Mouse (Mus musculus): ENCODE results near the gene Gpr137.

Gene Gpr137

GRCm38 (mm10) chr19:6974211-6975205 lies 32.2 kb upstream of the Gpr137 start, which contains the start of gene Ppp1r14b:
Gene Ppp1r14b (plus strand): TSS chr19:6974968.
- in situ Hi-C loops (cut with MboI, MseI), result loop anchor here (5.0 kb wide), 2 partner anchors 37 to 62 kb away; partner anchors contain the start of gene Prdx5

DNA sequence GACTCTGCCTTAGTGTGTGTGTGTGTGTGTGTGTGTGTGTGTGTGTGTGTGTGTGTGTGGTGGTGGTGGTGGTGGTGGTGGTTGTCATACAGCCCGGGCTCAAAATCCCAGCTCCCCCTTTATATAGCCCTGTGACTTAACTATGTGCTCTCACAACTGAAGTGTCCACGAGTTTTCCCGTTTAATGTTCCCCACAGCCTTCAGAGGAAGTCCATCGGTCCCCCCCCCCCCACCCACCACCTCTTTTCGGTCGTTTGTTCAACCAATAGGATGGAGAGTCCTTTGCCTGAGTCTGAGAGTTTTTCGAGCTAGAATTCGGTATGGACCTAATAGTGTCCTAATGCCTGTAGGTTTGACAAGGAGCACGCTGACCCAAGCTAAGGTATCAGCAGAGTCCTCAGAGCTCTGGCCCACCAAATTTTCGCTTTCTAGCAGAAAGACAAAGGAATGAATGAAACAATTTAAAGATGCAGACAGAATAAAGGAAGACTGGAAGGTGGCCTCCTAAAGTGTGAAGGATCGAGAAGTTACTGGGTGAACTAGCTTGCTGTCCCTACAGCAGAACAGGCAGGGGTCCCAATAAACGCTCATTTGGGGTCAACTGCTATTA lies 31.4 kb upstream of the Gpr137 start:
- in situ Hi-C loops (cut with MboI, MseI), result no loop called here

GRCm38 (mm10) chr19:6972247-6972917 lies 30.1 kb upstream of the Gpr137 start:
- in situ Hi-C loops (cut with MboI, MseI), result no loop called here

GRCm38 (mm10) chr19:6971644-6972043 lies 29.4 kb upstream of the Gpr137 start:
- in situ Hi-C loops (cut with MboI, MseI), result no loop called here

DNA sequence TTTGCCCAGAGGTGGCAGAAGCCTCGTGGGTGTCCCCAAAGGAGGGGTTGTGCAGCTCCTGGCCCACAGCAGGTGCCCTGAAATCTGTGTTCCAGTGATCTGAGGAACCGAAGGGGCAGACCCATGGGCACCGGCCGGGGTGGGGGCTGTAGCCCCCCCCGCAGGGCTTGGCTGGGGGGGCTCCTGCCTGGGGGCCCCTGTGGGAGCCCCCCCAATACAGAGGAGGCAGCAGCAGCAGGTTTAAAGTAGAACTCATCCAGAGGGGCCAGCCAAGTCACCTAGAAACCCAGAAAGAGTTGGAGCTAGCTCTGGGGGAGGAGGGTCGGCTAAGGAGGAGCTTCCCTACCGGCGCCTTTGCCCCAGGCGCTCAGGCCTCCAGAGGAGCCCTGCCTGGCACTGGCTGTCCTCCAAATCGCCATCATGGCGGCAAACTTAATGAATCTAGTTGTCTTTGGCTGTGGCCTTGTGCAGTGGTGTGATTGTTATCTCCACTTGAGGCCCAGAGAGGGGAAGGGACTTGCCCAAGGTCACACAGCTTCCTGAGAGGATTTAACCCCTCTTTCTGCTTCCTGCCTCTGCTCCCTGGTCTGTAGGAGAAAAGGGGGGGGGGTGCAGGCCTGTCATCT lies 28.3 kb upstream of the Gpr137 start:
- in situ Hi-C loops (cut with MboI, MseI), result no loop called here

DNA sequence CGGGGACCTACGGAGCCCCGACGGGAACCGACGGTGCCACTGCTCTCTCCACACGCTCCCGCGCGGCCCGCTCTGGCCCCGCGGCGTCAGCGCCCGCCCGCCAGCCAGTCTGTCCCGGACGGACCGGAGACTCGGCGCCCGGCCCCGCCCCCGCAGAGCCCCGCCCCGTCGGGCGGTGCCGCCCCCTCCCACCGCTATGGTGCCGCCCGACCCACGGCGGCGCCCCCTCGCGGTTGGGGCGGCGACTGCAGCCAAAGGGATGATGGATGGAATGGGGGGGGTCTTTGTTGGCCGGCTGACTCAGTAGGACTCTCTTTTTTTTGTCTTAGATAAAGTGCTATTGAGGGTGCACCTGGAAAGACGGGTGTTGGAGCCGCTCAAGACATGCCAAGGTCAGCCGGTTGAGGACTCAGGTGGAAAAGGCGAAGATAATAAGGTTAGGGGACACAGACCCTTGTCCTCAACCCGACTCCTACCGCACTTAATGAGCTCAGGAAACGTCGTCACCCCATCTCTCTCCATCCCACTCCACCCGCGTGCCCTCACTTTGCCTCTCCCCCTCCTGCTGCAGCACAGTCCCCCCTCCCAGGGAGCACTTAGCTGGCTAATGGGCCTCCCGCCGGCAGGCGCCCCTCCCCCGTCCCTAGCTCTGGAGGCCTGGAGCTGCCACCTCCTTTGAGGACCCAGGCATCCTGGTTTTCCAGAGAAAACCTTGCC lies 27.5 kb upstream of the Gpr137 start:
- in situ Hi-C loops (cut with MboI, MseI), result no loop called here

GRCm38 (mm10) chr19:6969291-6969664 lies 27.0 kb upstream of the Gpr137 start:
- in situ Hi-C loops (cut with MboI, MseI), result no loop called here

- in situ Hi-C loops (cut with MboI, MseI), result no loop called here
These were observed 26.4 kb upstream of the Gpr137 start for GRCm38 (mm10) chr19:6968491-6969271.

- in situ Hi-C loops (cut with MboI, MseI), result no loop called here
These were observed 14.2 kb upstream of the Gpr137 start for GRCm38 (mm10) chr19:6956461-6956860.

- in situ Hi-C loops (cut with MboI, MseI), result no loop called here
These were observed 13.1 kb upstream of the Gpr137 start for GRCm38 (mm10) chr19:6955424-6955823.

DNA sequence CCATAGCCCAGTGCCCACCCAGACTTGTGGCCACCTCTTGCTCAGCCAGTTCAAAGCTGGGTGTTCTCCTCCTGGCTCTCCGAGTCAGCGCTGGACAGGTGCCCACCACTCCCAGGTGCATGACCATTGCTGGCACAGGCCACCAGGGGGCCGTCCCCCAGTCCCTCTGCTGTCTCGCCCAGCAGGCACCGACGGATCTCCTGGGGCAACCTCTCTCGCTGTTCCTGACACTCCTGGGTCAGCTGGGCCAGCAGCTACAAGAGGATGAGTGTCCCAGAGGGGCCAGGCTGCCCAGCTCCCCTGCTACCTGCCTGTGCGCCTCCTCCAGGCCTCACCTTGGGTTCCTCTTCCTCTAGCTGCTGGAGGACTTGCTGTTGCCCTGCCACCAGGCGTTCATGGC lies 11.8 kb upstream of the Gpr137 start:
- in situ Hi-C loops (cut with MboI, MseI), result no loop called here

GRCm38 (mm10) chr19:6952712-6953037 lies 10.4 kb upstream of the Gpr137 start:
- in situ Hi-C loops (cut with MboI, MseI), result no loop called here

GRCm38 (mm10) chr19:6951994-6952711 lies 9.9 kb upstream of the Gpr137 start:
- in situ Hi-C loops (cut with MboI, MseI), result no loop called here

- in situ Hi-C loops (cut with MboI, MseI), result no loop called here
These were observed 9.2 kb upstream of the Gpr137 start for GRCm38 (mm10) chr19:6951381-6951968.

- in situ Hi-C loops (cut with MboI, MseI), result no loop called here
These were observed 8.4 kb upstream of the Gpr137 start for GRCm38 (mm10) chr19:6950613-6951153.

DNA sequence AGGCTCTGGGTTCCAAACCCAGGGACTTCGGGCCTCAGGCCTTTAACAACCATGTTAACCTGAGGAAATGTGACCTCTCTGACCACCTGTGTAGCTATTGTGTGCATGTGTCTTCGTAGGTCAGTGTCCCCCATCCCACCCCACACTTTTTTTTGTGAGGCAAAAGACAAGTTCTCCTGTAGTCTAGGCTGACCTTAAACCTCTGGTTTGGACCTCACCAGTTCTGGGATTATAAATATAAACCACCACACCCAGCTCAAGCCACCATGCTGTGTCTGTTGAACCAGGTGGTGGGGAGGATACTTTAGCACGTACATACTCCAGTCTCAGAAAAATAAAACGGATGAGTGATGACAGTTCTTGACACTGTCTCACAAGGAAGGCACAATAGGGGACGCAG lies 7.7 kb upstream of the Gpr137 start:
- in situ Hi-C loops (cut with MboI, MseI), result no loop called here

- in situ Hi-C loops (cut with MboI, MseI), result no loop called here
These were observed 7.3 kb upstream of the Gpr137 start for GRCm38 (mm10) chr19:6949532-6949931.

- in situ Hi-C loops (cut with MboI, MseI), result no loop called here
These were observed 5.9 kb upstream of the Gpr137 start for GRCm38 (mm10) chr19:6948186-6948585.

DNA sequence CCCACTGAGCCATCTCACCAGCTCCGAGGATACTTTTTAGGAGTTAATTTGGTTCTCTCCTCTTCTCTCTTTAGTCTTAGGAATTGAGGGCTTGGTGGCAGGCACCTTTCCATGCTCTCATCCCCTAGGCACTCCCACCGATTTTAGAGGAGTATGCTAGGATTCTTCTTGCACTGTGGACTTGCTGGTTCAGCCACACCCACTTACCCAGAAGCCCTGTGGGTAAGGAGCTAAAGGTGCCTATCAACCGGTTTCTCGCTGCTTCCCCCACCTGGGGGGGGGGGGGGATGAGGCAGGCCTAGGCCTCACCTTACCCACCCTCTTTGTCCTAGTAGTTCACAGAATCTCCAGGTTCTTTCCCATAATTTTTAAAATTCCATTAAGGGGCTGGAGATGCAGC lies 5.5 kb upstream of the Gpr137 start:
- in situ Hi-C loops (cut with MboI, MseI), result no loop called here
